Comparison of ENCODE assay signal across 15 mouse cellular contexts in genomic region chr12:111819936-111820335, GRCm38 (mm10). TPM values are rescaled to one million over a fixed set of nuclear protein-coding genes. Genes with fewer than 3 reads are reported as not detected.
DNase-seq lines count a peak whose midpoint lies in the region; ATAC-seq and TF ChIP-seq lines count a peak whose summit lies in the region.
"Had no signal": no experiment of that assay in that cellular context is flagged by ENCODE, and none has a peak within 500 bp of the region (broad histone marks: within the 10 kb centered on the region; RNA-seq: fewer than 3 reads in every experiment).

No protein-coding gene starts in this region.

- H3K9ac ChIP-seq in liver, embryonic 13.5 days = no peak overlapping the region; the same call in 1 of the 2 replicates
- no peak overlapping the region for H3K9ac ChIP-seq in intestine, postnatal 0 days (ENCODE audit: low read depth, low read length)
- H3K9ac ChIP-seq: limb, embryonic 15.5 days had no signal

- H3K4me3 ChIP-seq in liver, embryonic 13.5 days (replicated peaks) = no peak overlapping the region
- no peak overlapping the region for H3K4me3 ChIP-seq in intestine, postnatal 0 days (ENCODE audit: low read depth, low read length)
- H3K4me3 ChIP-seq: left cerebral cortex, adult 2 months; limb, embryonic 15.5 days had no signal

- WGBS in liver, embryonic 13.5 days (ENCODE audit: insufficient replicate concordance) = 73% methylated on average over 8 of the region's 8 CpGs
- 50% methylated on average over 8 of the region's 8 CpGs for WGBS in intestine, postnatal 0 days

- DNase-seq in cerebellum, adult 18-20 months = peak; percentile 47
- DNase-seq in cerebellum, adult 9-10 months = no peak
- DNase-seq in liver, embryonic 13.5 days = no peak
- no peak for DNase-seq in liver
- peak; percentile 45 for DNase-seq in lung, postnatal 25 days (ENCODE audit: low spot score)
- DNase-seq in layer of hippocampus, adult 8-10 months (ENCODE audit: low spot score in 2 of 2) = no peak
- DNase-seq in retina, postnatal 1 day = no peak
- DNase-seq: B cell, adult 2 months; gastrocnemius, postnatal 25 days; heart, postnatal 14 days had no signal

- peaks cover 73% of the 10 kb centered on the region for H3K4me1 ChIP-seq in liver, embryonic 13.5 days (replicated peaks)
- H3K4me1 ChIP-seq in intestine, postnatal 0 days (replicated peaks; ENCODE audit: control insufficient read depth, insufficient read depth, low read length) = peaks cover 4% of the 10 kb centered on the region; the same call in 1 of the 2 replicates

- no peak for ATAC-seq in liver, embryonic 13.5 days (ENCODE audit: low read depth)
- no peak for ATAC-seq in intestine, postnatal 0 days
- ATAC-seq: activated CD4-positive, CD25-positive, alpha-beta regulatory T cell, adult 4 months had no signal

- H3K4me2 ChIP-seq in liver, embryonic 13.5 days = no peak overlapping the region
- peak overlapping the region; percentile 9 for H3K4me2 ChIP-seq in intestine, postnatal 0 days (replicated peaks; ENCODE audit: low read depth)
- H3K4me2 ChIP-seq: limb, embryonic 15.5 days had no signal

- no peak for TF ChIP-seq CTCF in intestine, postnatal 0 days (IDR thresholded peaks at IDR 0.05; ENCODE audit: low read depth)

- H3K27ac ChIP-seq in liver, embryonic 13.5 days = peak overlapping the region; percentile 11; the same call in 1 of the 2 replicates
- H3K27ac ChIP-seq in intestine, postnatal 0 days (ENCODE audit: low read depth, low read length) = no peak overlapping the region
- H3K27ac ChIP-seq: left cerebral cortex, adult 2 months; limb, embryonic 15.5 days had no signal

- H3K36me3 ChIP-seq in liver, embryonic 13.5 days = peaks cover 57% of the 10 kb centered on the region
- H3K36me3 ChIP-seq in intestine, postnatal 0 days (ENCODE audit: control insufficient read depth, insufficient read depth) = peaks cover 25% of the 10 kb centered on the region

- no peaks in the 10 kb centered on the region for H3K9me3 ChIP-seq in liver, embryonic 13.5 days (replicated peaks)
- H3K9me3 ChIP-seq in intestine, postnatal 0 days (ENCODE audit: control insufficient read depth) = no peaks in the 10 kb centered on the region
- H3K9me3 ChIP-seq: G1E; limb, embryonic 15.5 days had no signal

- H3K27me3 ChIP-seq in liver, embryonic 13.5 days = no peaks in the 10 kb centered on the region
- no peaks in the 10 kb centered on the region for H3K27me3 ChIP-seq in intestine, postnatal 0 days (replicated peaks; ENCODE audit: control insufficient read depth, insufficient read depth, low read length)
- H3K27me3 ChIP-seq: limb, embryonic 15.5 days had no signal

RNA-seq across cellular contexts. Expression of gene Zfyve21, which starts 6.0 kb away (rescaled TPM):
- polyA plus RNA-seq in liver, embryonic 13.5 days (2015; fragmentation: Nextera tagmentation; extraction: Ambion mirVana) = 53.3 and 54.7 TPM in 2 replicates
- polyA plus RNA-seq in intestine, postnatal 0 days (2015; fragmentation: Nextera tagmentation; extraction: Ambion mirVana) = 104 and 107 TPM in 2 replicates
- 10 to 100 TPM; 21.5 to 26.5 (median 23.9) TPM for total RNA-seq in layer of hippocampus, adult 8-10 months (2022)

RNA-seq across cellular contexts. Expression of gene Xrcc3, which starts 6.3 kb away (rescaled TPM):
- polyA plus RNA-seq in liver, embryonic 13.5 days (2015; fragmentation: Nextera tagmentation; extraction: Ambion mirVana) = 3.9 and 5.1 TPM in 2 replicates
- polyA plus RNA-seq in intestine, postnatal 0 days (2015; fragmentation: Nextera tagmentation; extraction: Ambion mirVana) = 3.4 and 6.1 TPM in 2 replicates
- total RNA-seq in layer of hippocampus, adult 8-10 months (2022) = 1 to 10 TPM; 3.7 to 5.2 (median 4.5) TPM

Comparison
In these comparisons a context has a peak if more than half of its experiments do, and no peak if none do; other contexts are left out.
1. DNase-seq: peak in cerebellum, adult 18-20 months (2 of 2) and lung, postnatal 25 days (single experiment); none in cerebellum, adult 9-10 months (single experiment), liver, embryonic 13.5 days (single experiment), liver (single experiment), layer of hippocampus, adult 8-10 months (0 of 2) and retina, postnatal 1 day (single experiment).